ENCODE assay signal across 19 mouse cellular contexts in the genomic region with DNA sequence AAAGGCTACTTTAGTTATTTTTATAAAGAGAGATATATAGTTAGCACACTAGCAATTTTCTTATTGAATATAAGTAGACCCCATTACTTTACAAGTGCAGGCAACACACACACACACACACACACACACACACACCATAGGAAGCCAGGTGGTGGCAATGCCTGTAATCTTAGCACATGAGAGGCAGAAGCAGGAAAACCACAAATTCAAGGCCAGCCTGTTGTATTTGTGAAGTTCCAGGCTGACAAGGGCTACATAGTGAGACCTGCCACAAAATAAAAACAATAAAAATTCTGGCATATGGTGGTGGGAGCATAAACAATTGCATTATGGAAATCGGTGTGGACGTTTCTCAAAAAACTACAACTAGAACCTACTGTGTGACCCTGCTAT.
DNase-seq lines count a peak whose midpoint lies in the region; ATAC-seq lines count a peak whose summit lies in the region.
"Had no signal": no experiment of that assay in that cellular context is flagged by ENCODE, and none has a peak within 500 bp of the region (broad histone marks: within the 10 kb centered on the region; RNA-seq: fewer than 3 reads in every experiment).

No protein-coding gene starts in this region.

- ATAC-seq in CD4-positive, CD25-positive, alpha-beta regulatory T cell, adult 4 months = no peak
- 0 out of 2 replicates have a peak, but pooled peaks have one; percentile 12 for ATAC-seq in common myeloid progenitor, adult 5-6 weeks (replicated peaks; ENCODE audit: low read depth, poor library complexity, severe bottlenecking)
- ATAC-seq: forebrain, embryonic 15.5 days; hindbrain, postnatal 0 days; intestine, postnatal 0 days; midbrain, embryonic 16.5 days had no signal

- peak; percentile 33 for DNase-seq in CD4-positive, CD25-positive, alpha-beta regulatory T cell, adult 2 months (ENCODE audit: low read depth, low spot score)
- peak; percentile 40 to 45 for DNase-seq in thymus, postnatal 10 days (ENCODE audit: low spot score in 2 of 2)
- no peak for DNase-seq in frontal cortex, postnatal 25 days (ENCODE audit: low spot score in 2 of 2)
- no peak for DNase-seq in left cerebral cortex, postnatal 25 days (ENCODE audit: low spot score in 2 of 2)
- no peak for DNase-seq in B cell, adult 2 months
- DNase-seq: adrenal gland, postnatal 10 days; cerebellum, adult 8-10 months; cerebellum, postnatal 25 days; embryo, embryonic 11 days; heart, postnatal 36 days; kidney, postnatal 14 days; lung, postnatal 36 days; right cerebral cortex, postnatal 4 days had no signal

- intact Hi-C loops in left cerebral cortex, postnatal 25 days (cut with DNase I) = no loop called here

Comparison
In these comparisons a context has a peak if more than half of its experiments do, and no peak if none do; other contexts are left out.
1. DNase-seq: peak in CD4-positive, CD25-positive, alpha-beta regulatory T cell, adult 2 months (single experiment) and thymus, postnatal 10 days (2 of 2); none in frontal cortex, postnatal 25 days (0 of 2), left cerebral cortex, postnatal 25 days (0 of 2) and B cell, adult 2 months (0 of 2).